Mouse (Mus musculus) myocyte (in vitro differentiated cells): ENCODE results near the gene Ccdc163.

Experiments used
- MAX ChIP-seq: IDR thresholded peaks from one replicate; pipeline ENCODE4 v1.6.1; 2011; ENCODE audit warnings: low read depth, mild to moderate bottlenecking, control low read depth
- POLR2A ChIP-seq: IDR thresholded peaks from one replicate; pipeline ENCODE4 v1.6.1; 2011; ENCODE audit warnings: low read depth, mild to moderate bottlenecking, control low read depth, moderate library complexity; ENCODE audit not compliant: insufficient read length
- POLR2AphosphoS2 ChIP-seq: IDR thresholded peaks from one replicate; pipeline ENCODE4 v1.6.1; 2011; ENCODE audit warnings: low read depth, control low read depth; ENCODE audit not compliant: insufficient read length

DNA sequence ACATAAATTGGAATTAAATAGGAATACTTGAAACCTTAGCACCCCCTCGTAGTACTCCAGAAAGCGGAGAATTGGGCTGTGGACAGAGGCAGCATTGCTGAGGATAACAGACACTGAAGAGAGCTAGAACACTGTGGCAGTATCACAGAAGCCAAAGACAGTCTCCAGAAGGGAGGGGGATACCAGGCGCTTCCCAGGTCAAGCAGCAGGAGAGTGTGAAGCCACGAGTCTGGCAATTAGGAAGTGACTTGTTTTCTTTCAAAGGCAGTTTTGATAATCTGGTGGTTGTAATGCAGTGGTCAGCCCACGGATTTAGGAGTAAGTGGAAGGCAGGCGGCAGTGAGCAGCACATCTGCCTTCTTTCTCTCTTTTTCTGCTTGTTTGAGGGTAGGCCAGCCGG, 13.9 kb downstream of the Ccdc163 start:
- no peak for TF ChIP-seq MAX
- TF ChIP-seq POLR2A, result no peak
- no peak for TF ChIP-seq POLR2AphosphoS2
